Mouse (Mus musculus) heart, embryonic 14.5 days (tissue): ENCODE measurements around the gene Raf1. TPM values are rescaled to one million over a fixed set of nuclear protein-coding genes. Genes with fewer than 3 reads are reported as not detected.
A peak's percentile ranks its signal among the peaks of the same experiment; 100 is the strongest.

ENCODE experiments used
- ATAC-seq: fragments of 200-750 bp; cut with Nextera tagmentation; 2 replicates; pipeline ENCODE4 v1.8.0; 2017; ENCODE audit warnings: low read depth, moderate TSS enrichment; ENCODE audit not compliant: insufficient number of reproducible peaks, insufficient read depth, low FRiP score
- H3K27ac ChIP-seq, 2 experiments: fragments of 200-500 bp in 1 of 2; fragments of 300-500 bp in 1 of 2; sonication (generic) in 1 of 2; replicated peaks in 1 of 2; 2 replicates each; pipeline ENCODE4 v1.5.1; 2012 to 2014; ENCODE audit warnings: low read depth in 2 of 2, low read length in 2 of 2, control low read depth in 1 of 2, mild to moderate bottlenecking in 1 of 2, mixed read lengths in 1 of 2; ENCODE audit not compliant: control insufficient read depth in 1 of 2, insufficient read depth in 1 of 2
- H3K27me3 ChIP-seq: fragments of 300-500 bp; sonication (generic); 2 replicates; pipeline ENCODE4 v1.6.1; 2014; ENCODE audit warnings: mild to moderate bottlenecking, low read length, control low read depth; ENCODE audit not compliant: control insufficient read depth, insufficient read depth
- H3K36me3 ChIP-seq: fragments of 300-500 bp; sonication (generic); 2 replicates; pipeline ENCODE4 v1.6.1; 2014; ENCODE audit warnings: mild to moderate bottlenecking, control low read depth, low read length, mixed read lengths; ENCODE audit not compliant: control insufficient read depth, insufficient read depth
- H3K4me1 ChIP-seq, 2 experiments: fragments of 200-500 bp in 1 of 2; fragments of 300-500 bp in 1 of 2; sonication (generic) in 1 of 2; 2 replicates each; pipeline ENCODE4 v1.6.1; 2012 to 2014; ENCODE audit warnings: low read length in 2 of 2, control low read depth in 1 of 2, mixed read lengths in 1 of 2; ENCODE audit not compliant: control insufficient read depth in 2 of 2, insufficient read depth in 2 of 2
- H3K4me2 ChIP-seq: fragments of 300-500 bp; sonication (generic); 2 replicates; pipeline ENCODE4 v1.6.1; 2014; ENCODE audit warnings: mild to moderate bottlenecking, low read length
- H3K4me3 ChIP-seq, 2 experiments: fragments of 200-500 bp in 1 of 2; fragments of 300-500 bp in 1 of 2; sonication (generic) in 1 of 2; 2 replicates each; pipeline ENCODE4 v1.5.1; 2012 to 2014; ENCODE audit warnings: low read length in 2 of 2, mild to moderate bottlenecking in 2 of 2, control low read depth in 1 of 2, low read depth in 1 of 2, moderate library complexity in 1 of 2; ENCODE audit not compliant: control insufficient read depth in 1 of 2, insufficient read depth in 1 of 2
- H3K9ac ChIP-seq: fragments of 300-500 bp; sonication (generic); 2 replicates; pipeline ENCODE4 v1.6.1; 2014; ENCODE audit warnings: mild to moderate bottlenecking, low read length
- H3K9me3 ChIP-seq: fragments of 300-500 bp; sonication (generic); 2 replicates; pipeline ENCODE4 v1.6.1; 2016; ENCODE audit warnings: low read length, control low read depth; ENCODE audit not compliant: control insufficient read depth
- WGBS: fragments of 180-500 bp; shearing (Covaris S2); extraction: QIAGEN DNeasy Blood & Tissue Kit; methylation state at CpG from one replicate; pipeline ENCODE4 v1.1.7; 2014; 5-methylcytosine and 5-hydroxymethylcytosine counted together
- polyA plus RNA-seq: library from polyadenylated mRNA; unstranded; fragments of >200 nt; fragmentation: Nextera tagmentation; extraction: Ambion mirVana; gene quantifications from 2 replicates; pipeline ENCODE4 v1.2.1, GENCODE M21; 2014

Raf1 gene
- polyA plus RNA-seq, 1 experiment from 2014 or later, result 131 TPM

DNA sequence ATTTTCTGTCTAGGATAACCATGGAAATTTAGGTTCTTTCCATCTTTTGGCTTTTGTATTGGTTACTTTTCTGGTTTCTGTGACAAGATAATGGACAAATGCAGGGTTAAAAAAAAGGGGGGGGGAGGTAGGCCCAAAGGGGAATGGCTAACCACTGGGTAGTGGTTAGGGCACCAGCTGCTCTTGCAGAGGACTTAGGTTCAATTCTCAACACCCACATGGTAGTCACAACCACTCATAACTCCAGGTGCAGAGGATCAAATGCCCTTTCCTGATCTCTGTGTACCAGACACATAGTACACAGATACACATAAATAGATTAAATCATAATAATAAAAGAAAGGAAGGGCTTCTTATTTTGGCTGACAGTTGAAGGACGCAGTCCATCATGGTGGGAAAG is 1.6 kb upstream of the Raf1 start:
- H3K9me3 ChIP-seq, result no peaks in the 10 kb centered on the region
- peaks cover 5 to 16% of the 10 kb centered on the region in 2 experiments; a peak in 3 of 4 replicates for H3K4me1 ChIP-seq
- ATAC-seq, result no peak
- H3K4me2 ChIP-seq, result no peak overlapping the region
- no peaks in the 10 kb centered on the region for H3K27me3 ChIP-seq
- WGBS, result 96% methylated on average over 1 of the region's 1 CpGs
- no peak overlapping the region for H3K27ac ChIP-seq
- no peak overlapping the region for H3K4me3 ChIP-seq
- no peaks in the 10 kb centered on the region for H3K36me3 ChIP-seq
- no peak overlapping the region for H3K9ac ChIP-seq

DNA sequence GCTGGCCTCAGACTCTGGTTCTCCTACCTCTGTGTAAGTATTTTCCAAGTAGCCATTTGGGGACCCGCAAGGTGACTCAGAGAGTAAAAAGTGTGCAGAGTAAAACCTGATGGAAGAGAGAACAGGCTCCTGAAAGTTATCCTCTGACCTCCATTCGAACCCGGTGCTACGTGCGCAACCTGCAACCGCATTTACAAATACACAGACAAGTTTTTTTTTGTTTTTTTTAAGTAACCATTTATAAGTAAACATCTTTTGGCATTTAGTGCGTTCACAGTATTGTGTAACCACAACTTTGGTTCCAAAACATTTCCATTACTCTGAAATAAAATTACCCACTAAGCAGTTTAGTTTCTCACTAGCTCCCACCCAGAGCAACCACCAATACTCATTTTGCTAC is 1.0 kb upstream of the Raf1 start:
- H3K27me3 ChIP-seq, result no peaks in the 10 kb centered on the region
- peak overlapping the region in 1 of 2 experiments; percentile 97; a peak in 1 of 4 replicates for H3K27ac ChIP-seq
- peaks cover 5 to 22% of the 10 kb centered on the region in 2 experiments; a peak in 3 of 4 replicates for H3K4me1 ChIP-seq
- 97% methylated on average over 7 of the region's 7 CpGs for WGBS
- peak overlapping the region; percentile 79 for H3K4me2 ChIP-seq
- no peaks in the 10 kb centered on the region for H3K9me3 ChIP-seq
- no peak overlapping the region for H3K4me3 ChIP-seq
- H3K36me3 ChIP-seq, result no peaks in the 10 kb centered on the region
- no peak for ATAC-seq
- H3K9ac ChIP-seq, result no peak overlapping the region

GRCm38 (mm10) chr6:115675508-115676336 is 713 bp downstream of the Raf1 start:
- H3K9me3 ChIP-seq, result no peaks in the 10 kb centered on the region
- peak overlapping the region; percentile 79 for H3K4me2 ChIP-seq
- peaks cover 0 to 21% of the 10 kb centered on the region in 2 experiments; a peak in 2 of 4 replicates for H3K4me1 ChIP-seq
- H3K27ac ChIP-seq, result peak overlapping the region; percentile 91 to 97
- H3K9ac ChIP-seq, result peak overlapping the region; percentile 99
- WGBS, result under 1% methylated on average over 53 of the region's 53 CpGs
- H3K27me3 ChIP-seq, result no peaks in the 10 kb centered on the region
- ATAC-seq, result peak; percentile 53
- H3K36me3 ChIP-seq, result no peaks in the 10 kb centered on the region
- H3K4me3 ChIP-seq, result peak overlapping the region; percentile 86 to 90

- Histone ChIP-seq H3K27me3 (no peaks in the 10 kb centered on the region), H3K36me3 (no peaks in the 10 kb centered on the region), H3K9me3 (no peaks in the 10 kb centered on the region), H3K4me2 (peak overlapping the region; percentile 79), H3K4me3 (peak overlapping the region; percentile 86 to 90), H3K27ac (peak overlapping the region; percentile 91 to 97), H3K9ac (peak overlapping the region; percentile 99), H3K4me1 (peaks cover 0 to 21% of the 10 kb centered on the region in 2 experiments; a peak in 2 of 4 replicates)
- under 1% methylated on average over 13 of the region's 13 CpGs for WGBS
- ATAC-seq, result no peak
Measured at GRCm38 (mm10) chr6:115675166-115675507, 1.3 kb downstream of the Raf1 start.

DNA sequence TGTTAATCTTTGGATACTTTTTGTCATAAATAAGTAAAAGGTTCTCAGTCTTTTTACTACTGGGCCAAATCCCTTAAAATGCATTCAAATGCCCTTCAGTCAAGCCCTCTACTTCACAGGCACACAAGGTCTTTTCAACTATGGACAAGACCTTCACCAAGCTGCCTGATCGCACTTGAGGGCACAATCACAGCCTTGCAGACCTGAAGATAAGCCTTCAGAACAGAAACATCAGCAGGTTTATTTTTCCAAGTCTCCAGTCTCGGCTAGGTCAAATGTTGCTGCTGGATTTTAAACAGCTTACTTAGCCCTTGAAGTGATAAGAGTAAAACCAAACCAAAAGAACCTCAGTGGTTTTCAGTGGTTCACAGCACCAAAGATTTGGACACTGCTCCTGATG is 2.1 kb downstream of the Raf1 start:
- Histone ChIP-seq H3K4me3 (peak overlapping the region; percentile 34 to 90), H3K9me3 (no peaks in the 10 kb centered on the region), H3K27me3 (no peaks in the 10 kb centered on the region), H3K9ac (peak overlapping the region; percentile 99), H3K27ac (peak overlapping the region in 1 of 2 experiments; percentile 97; a peak in 2 of 4 replicates), H3K4me1 (peaks cover 0 to 21% of the 10 kb centered on the region in 2 experiments; a peak in 2 of 4 replicates), H3K36me3 (no peaks in the 10 kb centered on the region), H3K4me2 (peak overlapping the region; percentile 79)
- no peak for ATAC-seq
- WGBS, result 3% methylated on average over 2 of the region's 2 CpGs

GRCm38 (mm10) chr6:115672700-115673099 is 3.7 kb downstream of the Raf1 start:
- Histone ChIP-seq H3K36me3 (no peaks in the 10 kb centered on the region), H3K4me2 (no peak overlapping the region), H3K4me1 (peaks cover 4 to 32% of the 10 kb centered on the region in 2 experiments; a peak in 3 of 4 replicates), H3K9ac (no peak overlapping the region), H3K27me3 (no peaks in the 10 kb centered on the region), H3K27ac (no peak overlapping the region), H3K9me3 (no peaks in the 10 kb centered on the region), H3K4me3 (no peak overlapping the region)
- no peak for ATAC-seq
- 100% methylated on average over 1 of the region's 1 CpGs for WGBS

DNA sequence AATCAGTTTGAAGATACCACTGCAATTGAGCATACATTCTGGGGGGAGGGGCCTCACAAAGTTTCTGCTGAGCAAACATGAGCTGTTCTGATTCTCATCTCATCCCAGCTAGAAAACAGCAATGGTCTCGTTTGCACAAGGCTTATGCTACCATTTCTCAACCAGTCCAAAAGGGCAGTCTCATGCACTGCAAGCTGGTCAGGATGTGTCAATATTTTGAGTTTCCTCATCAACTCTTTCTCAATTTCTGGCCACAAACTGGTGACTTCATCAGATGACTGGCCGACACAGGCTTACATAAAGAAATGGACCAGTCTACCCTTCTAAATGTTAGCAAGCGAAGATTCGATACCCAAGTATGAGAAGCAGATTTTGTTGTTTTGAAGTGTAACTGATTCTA is 9.8 kb downstream of the Raf1 start:
- no peak for ATAC-seq
- Histone ChIP-seq H3K27ac (no peak overlapping the region), H3K27me3 (no peaks in the 10 kb centered on the region), H3K4me2 (no peak overlapping the region), H3K36me3 (0 out of 2 replicates have a peak, but pooled peaks cover 8% of the 10 kb centered on the region), H3K4me1 (peaks cover 6 to 36% of the 10 kb centered on the region in 2 experiments; a peak in 3 of 4 replicates), H3K4me3 (no peak overlapping the region), H3K9me3 (no peaks in the 10 kb centered on the region), H3K9ac (no peak overlapping the region)
- WGBS, result 74% methylated on average over 4 of the region's 4 CpGs
